Mouse (Mus musculus) ES-Bruce4 (cell line): ENCODE data around the gene Igfbp4. TPM values are rescaled to one million over a fixed set of nuclear protein-coding genes. Genes with fewer than 3 reads are reported as not detected.

ENCODE experiments used
- H3K27ac ChIP-seq: 2 replicates; pipeline ENCODE4 v1.5.1; 2012; ENCODE audit warnings: low read length, inconsistent platforms; ENCODE audit not compliant: insufficient read depth
- H3K27me3 ChIP-seq: 2 replicates; pipeline ENCODE4 v1.6.1; 2012; ENCODE audit warnings: mild to moderate bottlenecking, low read length, inconsistent platforms; ENCODE audit not compliant: control insufficient read depth, poor library complexity, insufficient read depth, severe bottlenecking
- H3K36me3 ChIP-seq: 2 replicates; pipeline ENCODE4 v1.6.1; 2012; ENCODE audit warnings: inconsistent platforms, mild to moderate bottlenecking, low read length, moderate library complexity; ENCODE audit not compliant: control insufficient read depth, poor library complexity, insufficient read depth, severe bottlenecking
- H3K4me1 ChIP-seq: one replicate; pipeline ENCODE4 v1.8.1; 2011; ENCODE audit warnings: low read length; ENCODE audit not compliant: control insufficient read depth, insufficient read depth
- H3K4me3 ChIP-seq: 2 replicates; pipeline ENCODE4 v1.5.1; 2011; ENCODE audit warnings: low read depth, mild to moderate bottlenecking, low read length
- H3K9ac ChIP-seq: 2 replicates; pipeline ENCODE4 v1.6.1; 2012; ENCODE audit warnings: low read depth, mild to moderate bottlenecking, inconsistent platforms; ENCODE audit not compliant: poor library complexity, severe bottlenecking
- H3K9me3 ChIP-seq: replicated peaks from 2 replicates; pipeline ENCODE4 v1.6.1; 2012; ENCODE audit warnings: mild to moderate bottlenecking, low read length, inconsistent platforms; ENCODE audit not compliant: control insufficient read depth, poor library complexity, insufficient read depth, severe bottlenecking
- CTCF ChIP-seq: IDR thresholded peaks from one replicate; pipeline ENCODE4 v1.8.1; 2011; ENCODE audit warnings: low read depth, low read length
- EP300 ChIP-seq: IDR thresholded peaks from 2 replicates; pipeline ENCODE4 v1.6.1; 2011; ENCODE audit warnings: low read depth, low read length; ENCODE audit not compliant: insufficient read depth
- POLR2A ChIP-seq: IDR thresholded peaks from one replicate; pipeline ENCODE4 v1.8.1; 2011; ENCODE audit warnings: low read length; ENCODE audit not compliant: insufficient read depth
- polyA plus RNA-seq: library from polyadenylated mRNA; stranded (reverse); fragments of >200 nt; gene quantifications from 2 replicates; pipeline ENCODE4 v1.2.4, GENCODE M21; 2011; ENCODE audit warnings: low read depth; ENCODE audit not compliant: missing spikeins, insufficient read depth, insufficient read length

Igfbp4 gene
- polyA plus RNA-seq, 1 experiment, result 47.6 TPM

DNA sequence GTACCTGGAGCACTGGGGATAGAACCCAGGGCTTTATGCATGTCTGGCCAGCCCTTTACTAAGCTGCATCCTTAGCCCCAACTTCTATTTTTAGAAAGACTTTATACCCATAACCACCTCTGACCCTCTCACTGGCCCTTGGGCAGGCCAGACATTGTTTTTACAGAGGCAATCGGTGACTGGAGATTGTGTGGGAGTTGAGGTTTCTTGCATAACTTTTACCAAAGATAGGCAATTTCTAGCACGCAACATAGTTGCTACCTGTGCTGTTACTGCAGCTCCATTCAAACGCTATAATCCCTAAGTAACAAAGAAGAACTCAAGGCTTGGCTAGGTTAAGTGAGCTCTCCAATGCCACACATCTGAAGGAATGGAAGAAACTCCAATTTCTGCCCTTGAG lies 40.5 kb downstream of the Igfbp4 start:
- H3K27ac ChIP-seq, result no peak overlapping the region

DNA sequence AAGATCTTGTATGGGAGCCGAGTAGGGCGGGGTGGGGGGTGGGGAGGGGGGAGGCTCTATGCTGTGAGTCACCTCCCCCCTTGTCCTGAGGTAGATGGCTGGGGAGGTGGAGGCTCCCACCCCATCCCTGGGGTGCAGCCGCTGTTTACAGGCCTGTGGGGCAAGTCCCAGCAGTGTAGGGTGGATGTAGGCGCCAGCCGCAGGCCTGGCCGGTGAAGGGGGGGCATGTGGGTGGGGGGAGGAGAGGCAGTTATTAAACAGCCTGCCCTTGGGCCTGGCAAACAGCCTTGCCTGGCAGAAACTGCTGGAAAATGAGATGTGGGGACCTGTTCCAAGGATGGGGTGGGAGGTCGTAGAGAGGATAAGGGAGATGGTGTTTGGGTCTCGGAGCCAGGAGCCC lies 41.1 kb downstream of the Igfbp4 start:
- Histone ChIP-seq H3K4me3 (no peak overlapping the region), H3K36me3 (no peaks in the 10 kb centered on the region), H3K9me3 (no peaks in the 10 kb centered on the region), H3K27me3 (no peaks in the 10 kb centered on the region), H3K4me1 (no peaks in the 10 kb centered on the region), H3K27ac (no peak overlapping the region), H3K9ac (no peak overlapping the region)
- no peak for TF ChIP-seq EP300

More for the DNA sequence above, 40.5 kb downstream of the Igfbp4 start:
- Histone ChIP-seq H3K4me1 (no peaks in the 10 kb centered on the region), H3K4me3 (no peak overlapping the region), H3K36me3 (no peaks in the 10 kb centered on the region), H3K9me3 (no peaks in the 10 kb centered on the region), H3K27me3 (no peaks in the 10 kb centered on the region), H3K9ac (no peak overlapping the region)
- TF ChIP-seq EP300, result no peak
- TF ChIP-seq POLR2A, result no peak

GRCm38 (mm10) chr11:99083516-99083915 lies 42.5 kb downstream of the Igfbp4 start:
- Histone ChIP-seq H3K36me3 (no peaks in the 10 kb centered on the region), H3K9ac (no peak overlapping the region), H3K4me3 (no peak overlapping the region), H3K4me1 (no peaks in the 10 kb centered on the region), H3K27ac (no peak overlapping the region), H3K9me3 (no peaks in the 10 kb centered on the region), H3K27me3 (no peaks in the 10 kb centered on the region)
- no peak for TF ChIP-seq CTCF
- TF ChIP-seq EP300, result no peak
- no peak for TF ChIP-seq POLR2A

DNA sequence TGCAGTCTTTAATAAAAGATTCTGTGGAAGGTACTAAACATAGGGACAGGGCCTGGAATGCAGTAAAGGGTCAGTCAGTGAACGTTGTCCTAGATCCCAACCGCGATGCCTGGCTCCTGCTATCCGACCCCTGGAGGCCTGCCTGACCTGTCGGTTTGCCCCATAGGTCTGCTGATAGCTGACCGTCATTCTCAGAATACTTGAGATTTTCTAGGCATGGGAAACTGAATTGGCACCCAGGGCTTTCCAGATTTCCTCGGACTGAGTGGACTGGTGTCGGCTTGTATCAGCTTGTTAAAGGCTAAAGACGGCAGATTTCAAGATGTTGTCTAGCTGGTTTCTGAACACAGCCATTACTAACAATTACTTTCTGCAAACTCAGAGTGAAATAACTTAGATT lies 43.3 kb downstream of the Igfbp4 start:
- H3K4me3 ChIP-seq, result no peak overlapping the region
- H3K27ac ChIP-seq, result no peak overlapping the region
- no peak overlapping the region for H3K9ac ChIP-seq
- H3K4me1 ChIP-seq, result no peaks in the 10 kb centered on the region
- no peaks in the 10 kb centered on the region for H3K9me3 ChIP-seq
- TF ChIP-seq POLR2A, result no peak
- no peak for TF ChIP-seq EP300
- no peak for TF ChIP-seq CTCF
- no peaks in the 10 kb centered on the region for H3K27me3 ChIP-seq
- no peaks in the 10 kb centered on the region for H3K36me3 ChIP-seq

- no peaks in the 10 kb centered on the region for H3K4me1 ChIP-seq
- H3K27ac ChIP-seq, result no peak overlapping the region
- no peaks in the 10 kb centered on the region for H3K36me3 ChIP-seq
- H3K4me3 ChIP-seq, result no peak overlapping the region
- H3K9me3 ChIP-seq, result no peaks in the 10 kb centered on the region
- no peaks in the 10 kb centered on the region for H3K27me3 ChIP-seq
- TF ChIP-seq CTCF (no peak), POLR2A (no peak), EP300 (no peak)
- no peak overlapping the region for H3K9ac ChIP-seq
Measured at GRCm38 (mm10) chr11:99088486-99088885, 47.4 kb downstream of the Igfbp4 start.

DNA sequence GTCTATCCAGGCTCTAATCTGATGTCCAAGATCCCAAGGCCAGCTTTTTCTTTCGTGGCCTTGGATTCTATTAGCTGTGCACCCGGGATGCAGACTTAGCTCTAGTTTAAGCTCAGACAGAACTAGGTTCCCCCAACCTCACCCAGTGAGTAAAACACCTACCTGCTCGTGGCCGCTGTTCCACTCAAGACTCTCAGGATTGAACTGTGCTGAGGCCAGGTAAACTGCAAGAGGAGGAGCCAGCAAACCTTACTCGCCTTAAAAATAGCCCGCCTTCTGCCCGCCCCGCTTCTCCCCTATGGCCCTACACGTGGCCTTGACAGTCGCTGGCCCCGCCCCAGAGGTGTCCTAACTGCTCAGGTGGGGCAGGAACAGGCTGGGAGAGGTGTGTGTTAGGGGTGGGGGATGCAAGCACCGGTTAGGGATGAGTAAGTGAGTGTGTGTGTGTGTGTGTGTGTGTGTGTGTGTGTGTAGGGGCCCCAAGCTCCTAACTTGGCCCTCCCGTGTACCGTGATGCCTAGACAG lies 48.1 kb downstream of the Igfbp4 start, which contains the start of gene Tns4:
TSS of gene Tns4 (minus strand) at position 230 of the 525 bp plus-strand sequence.
- TF ChIP-seq EP300 (no peak), CTCF (no peak), POLR2A (no peak)
- no peaks in the 10 kb centered on the region for H3K27me3 ChIP-seq
- H3K9me3 ChIP-seq, result no peaks in the 10 kb centered on the region
- no peaks in the 10 kb centered on the region for H3K4me1 ChIP-seq
- H3K27ac ChIP-seq, result no peak within 1 kb of the TSS
- H3K9ac ChIP-seq, result no peak within 1 kb of the TSS
- H3K4me3 ChIP-seq, result no peak within 1 kb of the TSS
- no peaks in the 10 kb centered on the region for H3K36me3 ChIP-seq

DNA sequence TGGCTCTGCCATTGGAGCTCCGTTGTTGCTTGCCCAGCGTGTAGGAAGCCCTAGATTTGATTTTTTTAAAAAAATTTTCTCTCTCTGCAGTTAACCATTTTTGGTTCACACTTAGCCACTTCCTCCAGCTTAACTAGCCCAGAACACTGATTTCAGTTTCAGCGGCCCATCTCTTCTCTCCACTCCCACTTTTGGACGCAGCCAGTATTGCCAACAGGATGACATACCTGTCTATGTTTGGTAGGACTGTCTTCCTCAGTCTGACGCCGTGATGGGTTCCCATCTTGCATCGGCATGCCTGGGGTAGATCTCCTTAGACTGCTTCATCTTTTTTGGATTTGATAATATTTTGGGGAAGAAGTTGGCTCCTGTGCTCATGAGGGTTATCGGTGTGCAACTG lies 49.3 kb downstream of the Igfbp4 start:
- Histone ChIP-seq H3K4me1 (no peaks in the 10 kb centered on the region), H3K9ac (no peak overlapping the region), H3K4me3 (no peak overlapping the region), H3K36me3 (no peaks in the 10 kb centered on the region), H3K27me3 (no peaks in the 10 kb centered on the region), H3K27ac (no peak overlapping the region), H3K9me3 (peaks cover 3% of the 10 kb centered on the region)
- TF ChIP-seq EP300 (no peak), CTCF (no peak)
